Mouse (Mus musculus) embryonic fibroblast, embryonic 13.5 days (primary cell): ENCODE data around the gene Zfp106.

Experiments
- CTCF ChIP-seq: IDR thresholded peaks from 2 replicates; pipeline ENCODE4 v1.5.1; 2011; ENCODE audit warnings: mild to moderate bottlenecking, control low read depth, low read length, moderate library complexity, borderline replicate concordance; ENCODE audit not compliant: insufficient read depth
- POLR2A ChIP-seq: IDR thresholded peaks from 2 replicates; pipeline ENCODE4 v1.6.1; 2011; ENCODE audit warnings: low read depth, mild to moderate bottlenecking, control low read depth, low read length, moderate library complexity

DNA sequence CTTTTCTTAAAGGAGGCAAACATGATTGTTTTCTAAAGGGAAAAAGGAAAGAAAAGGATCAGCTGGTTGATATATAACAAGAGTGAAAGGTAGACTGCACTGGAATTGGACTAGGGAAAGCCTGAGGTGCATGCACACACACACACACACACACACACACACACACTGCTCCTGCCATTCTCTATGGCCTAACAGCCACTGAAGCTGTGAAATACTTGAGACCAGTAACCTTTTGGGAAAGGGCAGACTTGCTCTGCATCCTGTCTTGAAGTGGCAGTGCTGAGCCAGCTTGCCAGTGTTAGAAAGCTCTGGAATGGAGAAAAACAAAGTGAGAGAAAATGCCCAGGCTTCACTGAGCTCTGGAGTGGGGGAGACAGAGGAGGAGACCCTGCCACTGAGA lies 95.6 kb downstream of the Zfp106 start:
- TF ChIP-seq POLR2A (no peak), CTCF (no peak)
